Mouse (Mus musculus): ENCODE measurements around the gene Med15. TPM values are rescaled to one million over a fixed set of nuclear protein-coding genes. Genes with fewer than 3 reads are reported as not detected.
A peak's percentile ranks its signal among the peaks of the same experiment; 100 is the strongest.

Med15 gene
- polyA plus RNA-seq, 1 experiment from 2014 or later, result 39.2 TPM

- Histone ChIP-seq H3K27ac (ENCODE audit: low read length) (no peak overlapping the region), H3K4me1 (ENCODE audit: control insufficient read depth, insufficient read depth, low read length) (peaks cover 17% of the 10 kb centered on the region), H3K4me2 (ENCODE audit: low read depth, low read length) (no peak overlapping the region), H3K4me3 (replicated peaks; ENCODE audit: low read length) (no peak overlapping the region), H3K9ac (ENCODE audit: low read length) (no peak overlapping the region), H3K36me3 (ENCODE audit: control insufficient read depth, insufficient read depth, low read length) (no peaks in the 10 kb centered on the region), H3K27me3 (ENCODE audit: control insufficient read depth, insufficient read depth, low read length) (no peaks in the 10 kb centered on the region), H3K9me3 (replicated peaks; ENCODE audit: control insufficient read depth, low read length) (no peaks in the 10 kb centered on the region)
- WGBS, result 95% methylated on average over 3 of the region's 3 CpGs
- no peak for ATAC-seq (ENCODE audit: insufficient read depth, low FRiP score)
Observed at GRCm38 (mm10) chr16:17724448-17724847, 8.2 kb downstream of the Med15 start.

- H3K4me2 ChIP-seq (ENCODE audit: low read depth, low read length), result peak overlapping the region; percentile 54
- no peak for ATAC-seq (ENCODE audit: insufficient read depth, low FRiP score)
- no peaks in the 10 kb centered on the region for H3K27me3 ChIP-seq (ENCODE audit: control insufficient read depth, insufficient read depth, low read length)
- H3K36me3 ChIP-seq (ENCODE audit: control insufficient read depth, insufficient read depth, low read length), result no peaks in the 10 kb centered on the region
- WGBS, result 72% methylated on average over 1 of the region's 1 CpGs
- H3K27ac ChIP-seq (ENCODE audit: low read length), result no peak overlapping the region
- H3K9ac ChIP-seq (ENCODE audit: low read length), result no peak overlapping the region
- H3K4me1 ChIP-seq (ENCODE audit: control insufficient read depth, insufficient read depth, low read length), result peaks cover 17% of the 10 kb centered on the region
- H3K9me3 ChIP-seq (replicated peaks; ENCODE audit: control insufficient read depth, low read length), result no peaks in the 10 kb centered on the region
- peak overlapping the region; percentile 73; the same call in 1 of the 2 replicates for H3K4me3 ChIP-seq (replicated peaks; ENCODE audit: low read length)
Observed at GRCm38 (mm10) chr16:17723325-17723626, 9.4 kb downstream of the Med15 start.

GRCm38 (mm10) chr16:17722461-17723324, 10.0 kb downstream of the Med15 start:
- Histone ChIP-seq H3K27ac (ENCODE audit: low read length) (peak overlapping the region; percentile 73), H3K4me2 (ENCODE audit: low read depth, low read length) (peak overlapping the region; percentile 92), H3K4me3 (replicated peaks; ENCODE audit: low read length) (peak overlapping the region; percentile 73), H3K4me1 (ENCODE audit: control insufficient read depth, insufficient read depth, low read length) (peaks cover 17% of the 10 kb centered on the region), H3K9me3 (replicated peaks; ENCODE audit: control insufficient read depth, low read length) (no peaks in the 10 kb centered on the region), H3K27me3 (ENCODE audit: control insufficient read depth, insufficient read depth, low read length) (no peaks in the 10 kb centered on the region), H3K36me3 (ENCODE audit: control insufficient read depth, insufficient read depth, low read length) (no peaks in the 10 kb centered on the region), H3K9ac (ENCODE audit: low read length) (peak overlapping the region; percentile 82)
- peak; percentile 86 for ATAC-seq (ENCODE audit: insufficient read depth, low FRiP score)
- 2% methylated on average over 44 of the region's 44 CpGs for WGBS

- Histone ChIP-seq H3K27me3 (ENCODE audit: control insufficient read depth, insufficient read depth, low read length) (no peaks in the 10 kb centered on the region), H3K4me1 (ENCODE audit: control insufficient read depth, insufficient read depth, low read length) (peaks cover 14% of the 10 kb centered on the region), H3K9me3 (replicated peaks; ENCODE audit: control insufficient read depth, low read length) (no peaks in the 10 kb centered on the region), H3K4me3 (replicated peaks; ENCODE audit: low read length) (peak overlapping the region; percentile 73), H3K9ac (ENCODE audit: low read length) (peak overlapping the region; percentile 82), H3K27ac (ENCODE audit: low read length) (peak overlapping the region; percentile 73), H3K4me2 (ENCODE audit: low read depth, low read length) (peak overlapping the region; percentile 92), H3K36me3 (ENCODE audit: control insufficient read depth, insufficient read depth, low read length) (no peaks in the 10 kb centered on the region)
- peak; percentile 27; the same call in 1 of the 2 replicates for ATAC-seq (ENCODE audit: insufficient read depth, low FRiP score)
- WGBS, result 4% methylated on average over 10 of the region's 10 CpGs
Observed at GRCm38 (mm10) chr16:17721822-17722460, 10.8 kb downstream of the Med15 start.

GRCm38 (mm10) chr16:17721114-17721808, 11.4 kb downstream of the Med15 start:
- Histone ChIP-seq H3K9me3 (replicated peaks; ENCODE audit: control insufficient read depth, low read length) (no peaks in the 10 kb centered on the region), H3K9ac (ENCODE audit: low read length) (peak overlapping the region; percentile 82), H3K4me1 (ENCODE audit: control insufficient read depth, insufficient read depth, low read length) (peaks cover 14% of the 10 kb centered on the region), H3K4me3 (replicated peaks; ENCODE audit: low read length) (peak overlapping the region; percentile 73), H3K27ac (ENCODE audit: low read length) (no peak overlapping the region), H3K4me2 (ENCODE audit: low read depth, low read length) (peak overlapping the region; percentile 92), H3K36me3 (ENCODE audit: control insufficient read depth, insufficient read depth, low read length) (no peaks in the 10 kb centered on the region), H3K27me3 (ENCODE audit: control insufficient read depth, insufficient read depth, low read length) (no peaks in the 10 kb centered on the region)
- ATAC-seq (ENCODE audit: insufficient read depth, low FRiP score), result no peak
- WGBS, result 65% methylated on average over 9 of the region's 9 CpGs

- no peak overlapping the region for H3K27ac ChIP-seq (ENCODE audit: low read length)
- ATAC-seq (ENCODE audit: insufficient read depth, low FRiP score), result no peak
- H3K9me3 ChIP-seq (replicated peaks; ENCODE audit: control insufficient read depth, low read length), result no peaks in the 10 kb centered on the region
- H3K4me3 ChIP-seq (replicated peaks; ENCODE audit: low read length), result no peak overlapping the region
- no peak overlapping the region for H3K4me2 ChIP-seq (ENCODE audit: low read depth, low read length)
- peaks cover 14% of the 10 kb centered on the region for H3K4me1 ChIP-seq (ENCODE audit: control insufficient read depth, insufficient read depth, low read length)
- no peaks in the 10 kb centered on the region for H3K27me3 ChIP-seq (ENCODE audit: control insufficient read depth, insufficient read depth, low read length)
- H3K9ac ChIP-seq (ENCODE audit: low read length), result no peak overlapping the region
- H3K36me3 ChIP-seq (ENCODE audit: control insufficient read depth, insufficient read depth, low read length), result no peaks in the 10 kb centered on the region
- WGBS, result 95% methylated on average over 1 of the region's 1 CpGs
Observed at GRCm38 (mm10) chr16:17717791-17718190, 14.9 kb downstream of the Med15 start.

- Histone ChIP-seq H3K36me3 (ENCODE audit: control insufficient read depth, insufficient read depth, low read length) (no peaks in the 10 kb centered on the region), H3K4me1 (ENCODE audit: control insufficient read depth, insufficient read depth, low read length) (no peaks in the 10 kb centered on the region), H3K4me3 (replicated peaks; ENCODE audit: low read length) (no peak overlapping the region), H3K27ac (ENCODE audit: low read length) (no peak overlapping the region), H3K9me3 (replicated peaks; ENCODE audit: control insufficient read depth, low read length) (no peaks in the 10 kb centered on the region), H3K27me3 (ENCODE audit: control insufficient read depth, insufficient read depth, low read length) (no peaks in the 10 kb centered on the region), H3K9ac (ENCODE audit: low read length) (no peak overlapping the region), H3K4me2 (ENCODE audit: low read depth, low read length) (no peak overlapping the region)
- 97% methylated on average over 1 of the region's 1 CpGs for WGBS
- ATAC-seq (ENCODE audit: insufficient read depth, low FRiP score), result no peak
Observed at GRCm38 (mm10) chr16:17707541-17707940, 25.1 kb downstream of the Med15 start.

GRCm38 (mm10) chr16:17701043-17701405, 31.7 kb downstream of the Med15 start:
- 89% methylated on average over 2 of the region's 2 CpGs for WGBS
- no peak overlapping the region for H3K4me3 ChIP-seq (replicated peaks; ENCODE audit: low read length)
- no peak for ATAC-seq (ENCODE audit: insufficient read depth, low FRiP score)
- no peaks in the 10 kb centered on the region for H3K4me1 ChIP-seq (ENCODE audit: control insufficient read depth, insufficient read depth, low read length)
- H3K27ac ChIP-seq (ENCODE audit: low read length), result no peak overlapping the region
- no peak overlapping the region for H3K9ac ChIP-seq (ENCODE audit: low read length)
- no peaks in the 10 kb centered on the region for H3K27me3 ChIP-seq (ENCODE audit: control insufficient read depth, insufficient read depth, low read length)
- H3K4me2 ChIP-seq (ENCODE audit: low read depth, low read length), result no peak overlapping the region
- no peaks in the 10 kb centered on the region for H3K9me3 ChIP-seq (replicated peaks; ENCODE audit: control insufficient read depth, low read length)
- peaks cover 7% of the 10 kb centered on the region for H3K36me3 ChIP-seq (ENCODE audit: control insufficient read depth, insufficient read depth, low read length)

All from stomach, embryonic 16.5 days (tissue).